Mouse (Mus musculus): Measurements from ENCODE around the gene 1700011M02Rik.
"Not testable (repeated sequence)": the region's sequence is repeated elsewhere in the genome, so short reads cannot be mapped to it uniquely, and the experiment has no call there.

1700011M02Rik gene

DNA sequence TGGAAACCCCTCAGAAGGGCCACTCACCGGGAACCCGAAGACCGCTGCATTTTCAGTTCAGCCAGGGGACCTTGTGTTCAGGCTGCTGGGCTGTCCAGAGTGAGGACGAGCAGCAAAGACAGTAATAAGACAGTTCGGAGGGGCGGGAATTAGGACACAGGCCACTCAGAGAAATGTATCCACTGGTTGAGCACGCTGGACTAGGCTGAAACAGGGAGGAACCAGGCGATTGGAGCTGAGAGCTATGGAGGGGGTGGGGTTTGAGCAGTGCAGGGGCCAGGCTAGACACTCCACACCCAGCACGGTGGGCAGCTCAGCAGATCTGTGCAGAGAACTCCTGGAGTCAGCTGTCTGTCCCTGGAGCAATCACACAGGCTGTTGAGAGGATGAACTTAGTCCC, at the start of gene 1700011M02Rik, which contains the start of gene Dmrtc1a:
Gene 1700011M02Rik (plus strand): TSS at position 319 of the 400 bp plus-strand sequence.
Gene Dmrtc1a (minus strand): TSS at position 101 of the 400 bp plus-strand sequence.
- not testable (repeated sequence) for DNase-seq (ENCODE audit: low spot score)

DNA sequence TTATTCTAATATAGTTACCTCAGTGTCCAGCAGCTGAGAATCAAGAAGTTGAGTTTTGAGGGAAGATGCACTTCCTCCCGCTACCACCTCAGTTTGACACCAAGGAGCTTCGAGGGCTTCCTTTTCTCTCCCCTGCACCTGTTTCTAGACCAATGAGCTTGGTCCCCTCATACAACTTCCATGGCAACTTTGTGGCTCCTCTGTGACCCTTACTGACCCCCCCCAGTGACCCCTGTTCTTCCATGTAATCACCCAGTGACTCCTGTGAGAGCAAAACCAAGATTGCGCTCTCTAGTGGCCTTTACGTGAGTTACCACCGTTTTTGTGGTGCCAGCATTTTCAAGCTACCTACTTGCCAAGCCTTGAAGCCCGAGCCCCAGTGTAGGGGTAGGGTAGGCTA, 40.8 kb upstream of the 1700011M02Rik start, which contains the start of gene 1700031F05Rik:
Gene 1700031F05Rik (minus strand): TSS at position 101 of the 400 bp plus-strand sequence.
- no peak for DNase-seq (ENCODE audit: low spot score)

DNA sequence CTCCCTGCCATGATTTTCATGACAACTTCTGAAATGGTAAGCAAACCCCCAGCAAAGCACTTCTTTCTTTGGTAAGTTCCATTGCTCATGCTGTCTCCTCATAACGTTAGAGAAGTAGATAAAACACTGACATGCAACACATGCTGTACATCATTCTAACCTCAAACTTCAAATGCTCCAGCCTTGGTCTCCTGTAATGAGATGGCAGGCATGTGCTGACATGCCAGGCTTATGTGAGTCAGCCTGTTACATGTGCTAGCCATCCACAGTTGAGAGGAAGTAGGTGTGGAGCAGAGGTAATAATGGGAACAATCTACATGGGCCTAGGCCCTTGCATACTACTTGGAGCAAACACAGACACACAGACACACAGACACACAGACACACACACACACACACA, 6.1 kb downstream of the 1700011M02Rik start:
- not testable (repeated sequence) for DNase-seq (ENCODE audit: low spot score)

DNA sequence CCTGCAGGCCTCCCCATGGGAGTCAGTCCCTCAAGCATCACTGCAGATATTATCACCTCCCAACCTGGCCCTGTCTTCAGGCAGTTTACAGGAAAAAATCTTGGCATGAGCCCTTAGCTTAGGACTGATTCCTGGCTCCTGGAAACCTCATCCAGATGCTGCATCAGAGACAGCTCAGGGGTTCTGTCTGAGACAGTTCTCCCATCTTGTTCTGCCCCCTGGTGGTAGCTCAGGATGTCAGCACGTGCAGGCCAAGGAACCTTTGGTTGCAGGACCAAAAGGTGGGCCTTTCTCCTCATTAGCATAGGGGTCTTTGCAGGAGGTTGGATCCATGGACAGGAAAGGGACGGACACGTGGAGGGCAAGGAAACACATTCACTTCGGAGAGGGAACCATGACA, 18.0 kb downstream of the 1700011M02Rik start:
- DNase-seq (ENCODE audit: low spot score): not testable (repeated sequence)

DNA sequence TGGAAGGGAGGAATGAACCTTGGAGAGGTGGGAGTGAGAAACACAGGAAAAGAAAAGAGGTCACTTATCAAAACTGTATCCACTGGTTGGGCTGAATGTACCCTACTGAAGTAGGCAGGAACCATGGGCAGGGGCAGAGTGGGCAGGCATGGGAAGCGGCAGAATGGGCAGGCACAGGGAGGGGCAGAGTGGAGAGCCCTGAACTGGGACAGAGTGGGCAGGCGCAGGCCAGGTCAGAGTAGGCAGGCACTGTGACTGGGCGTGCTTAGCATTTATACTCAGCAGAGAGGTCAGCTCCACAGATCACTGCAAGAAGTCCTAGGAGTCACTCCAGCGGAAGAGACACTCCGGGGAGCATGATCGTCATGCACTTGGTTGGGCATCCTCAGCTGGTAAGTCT, 19.4 kb downstream of the 1700011M02Rik start, which contains the start of gene 1700018G05Rik:
Gene 1700018G05Rik (plus strand): TSS at position 301 of the 400 bp plus-strand sequence.
- DNase-seq (ENCODE audit: low spot score): not testable (repeated sequence)

DNA sequence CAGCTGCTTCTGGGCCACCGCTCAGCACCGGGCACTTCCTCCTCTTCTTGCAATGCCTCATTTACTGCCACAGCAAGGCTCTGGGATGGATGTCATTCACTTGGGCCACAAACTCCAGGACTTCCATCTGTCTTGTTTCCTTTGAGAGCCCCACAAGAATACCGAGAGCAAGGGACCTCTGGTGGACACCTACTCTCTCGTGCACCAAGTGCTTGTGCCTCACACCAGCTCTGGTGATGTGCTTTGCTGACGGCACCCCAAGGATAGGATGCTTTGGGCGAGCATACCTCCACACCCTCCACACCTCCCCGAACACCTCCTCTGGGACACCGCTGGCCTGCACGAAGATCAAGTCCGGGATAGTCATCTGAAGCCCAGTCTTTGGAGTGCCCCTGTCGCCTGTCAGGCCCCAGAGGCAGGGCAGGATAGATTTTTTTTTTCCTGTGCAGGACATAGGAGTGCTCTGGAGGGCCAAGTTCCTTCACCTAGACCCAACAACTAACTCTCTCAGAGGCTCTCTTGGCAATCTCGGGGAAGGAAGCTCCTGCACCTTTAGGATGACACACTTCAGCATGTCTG, 24.4 kb downstream of the 1700011M02Rik start:
- DNase-seq (ENCODE audit: low spot score): no peak

DNA sequence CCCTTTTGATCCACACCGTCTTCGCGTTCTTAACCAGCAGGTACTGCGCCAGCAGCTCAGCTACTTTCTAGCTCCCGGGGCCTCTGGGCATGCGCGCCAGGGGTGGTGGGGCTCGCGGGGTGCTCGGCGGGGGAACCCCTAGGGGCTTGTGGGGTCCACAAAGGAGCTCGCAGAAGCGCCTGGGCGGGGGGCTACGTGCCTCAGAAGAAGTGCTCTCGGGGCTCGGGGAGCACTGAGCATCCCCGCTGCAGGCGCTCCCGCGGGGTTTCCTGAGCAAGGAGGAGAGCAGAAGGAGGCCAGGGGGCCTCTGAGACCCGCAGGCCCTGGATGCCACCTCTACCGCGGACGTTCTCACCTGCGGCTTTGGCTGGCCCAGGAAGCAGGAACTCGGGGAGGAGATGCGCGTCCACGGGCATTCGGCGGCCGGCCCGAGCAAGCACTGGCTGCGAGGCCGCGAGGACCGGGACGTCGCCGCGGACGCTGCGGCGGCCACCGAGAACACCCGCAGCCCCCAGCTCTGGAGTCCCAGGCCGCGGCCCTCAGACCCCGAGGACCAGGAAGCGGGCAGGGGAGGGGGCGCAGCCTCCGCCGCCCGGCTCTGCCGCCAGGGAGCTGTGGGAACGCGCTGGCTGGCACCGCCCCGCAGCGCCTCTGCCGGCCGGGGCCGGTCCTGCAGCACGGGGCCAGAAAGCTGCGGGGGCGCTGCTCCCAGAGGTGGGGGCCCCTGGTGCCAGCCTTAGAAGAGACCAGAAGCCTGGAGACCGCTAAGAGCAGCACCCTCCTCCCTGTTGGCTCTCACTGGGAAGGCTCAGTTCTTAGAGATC, 25.1 kb downstream of the 1700011M02Rik start:
- DNase-seq (ENCODE audit: low spot score): no peak

DNA sequence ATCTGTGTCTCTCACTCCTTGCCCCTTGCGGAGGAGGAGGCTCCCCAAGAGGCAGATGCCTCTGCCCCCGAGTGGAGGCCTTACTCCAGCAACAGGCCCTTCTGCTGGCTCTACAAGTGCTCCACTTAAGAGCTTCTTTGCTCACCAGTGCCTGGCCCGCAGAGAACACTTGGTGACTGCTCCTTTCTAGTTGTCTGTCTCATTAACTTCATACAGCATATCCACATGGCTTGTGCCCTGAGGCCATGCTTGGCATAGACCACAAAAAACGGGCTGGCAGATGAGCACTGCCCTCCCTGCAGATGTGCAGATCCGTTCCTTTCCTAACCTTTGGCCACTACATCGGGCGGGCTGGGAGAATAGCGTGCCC, 25.7 kb downstream of the 1700011M02Rik start:
- DNase-seq (ENCODE audit: low spot score): no peak

DNA sequence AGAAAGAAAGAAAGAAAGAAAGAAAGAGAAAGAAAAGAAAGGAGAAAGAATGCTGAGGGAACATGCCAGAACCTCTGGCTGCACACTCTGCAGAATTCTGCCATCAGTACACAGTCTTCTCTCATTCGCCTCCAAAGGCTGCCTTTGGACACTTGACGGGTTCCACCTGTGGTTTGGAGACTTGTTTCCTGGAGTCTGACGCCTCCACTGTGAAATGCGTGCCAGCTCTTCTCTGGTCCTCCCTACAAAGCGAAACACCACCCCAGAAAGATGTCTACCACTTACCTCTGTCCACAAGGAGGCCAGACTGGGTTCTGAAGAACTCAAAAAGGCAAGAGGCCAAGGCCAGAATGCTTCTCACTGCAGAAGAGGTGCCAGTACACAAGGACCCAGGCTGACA, 28.0 kb downstream of the 1700011M02Rik start:
- no peak for DNase-seq (ENCODE audit: low spot score)

DNA sequence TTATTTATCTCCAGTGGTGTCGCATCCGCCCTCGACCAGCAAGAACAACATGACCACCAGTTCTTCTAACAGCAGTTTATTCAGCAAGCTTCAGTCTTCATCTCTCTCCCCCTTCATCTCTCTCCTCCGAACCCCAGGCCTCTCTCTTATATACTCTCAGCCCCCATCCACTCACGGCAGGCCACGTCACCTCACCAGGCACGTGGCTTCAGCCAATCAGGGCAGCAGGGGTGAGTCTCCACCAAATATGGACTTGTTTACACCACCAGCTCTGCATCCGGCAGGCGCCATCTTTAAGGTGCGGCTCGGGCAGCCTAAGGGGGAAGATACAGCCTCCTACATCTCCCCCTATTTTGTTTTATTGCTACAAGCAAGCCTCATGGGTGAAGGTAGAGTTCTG, 41.4 kb downstream of the 1700011M02Rik start:
- not testable (repeated sequence) for DNase-seq (ENCODE audit: low spot score)

DNA sequence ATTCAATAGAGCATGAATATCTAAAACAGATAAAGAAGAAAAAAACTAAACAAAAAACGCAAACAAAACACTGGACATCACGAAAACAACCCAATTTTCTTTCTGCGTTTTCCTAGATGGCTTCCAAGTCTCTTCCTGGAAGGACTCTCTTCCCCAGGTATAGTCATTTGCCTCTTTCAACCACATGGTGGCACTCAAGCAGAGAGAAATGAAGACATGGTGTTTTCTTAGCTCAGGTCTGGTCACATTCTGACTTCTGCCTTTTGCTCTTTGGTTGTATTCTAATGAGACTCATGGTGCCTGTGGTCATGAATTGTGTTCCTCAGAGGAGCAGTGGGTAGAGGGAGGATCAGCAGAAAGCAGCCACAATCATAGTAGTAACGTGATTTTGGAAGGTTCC, 50.2 kb downstream of the 1700011M02Rik start:
- no peak for DNase-seq (ENCODE audit: low spot score)
